9 mouse cellular contexts compared by ENCODE assay signal in the genomic region with DNA sequence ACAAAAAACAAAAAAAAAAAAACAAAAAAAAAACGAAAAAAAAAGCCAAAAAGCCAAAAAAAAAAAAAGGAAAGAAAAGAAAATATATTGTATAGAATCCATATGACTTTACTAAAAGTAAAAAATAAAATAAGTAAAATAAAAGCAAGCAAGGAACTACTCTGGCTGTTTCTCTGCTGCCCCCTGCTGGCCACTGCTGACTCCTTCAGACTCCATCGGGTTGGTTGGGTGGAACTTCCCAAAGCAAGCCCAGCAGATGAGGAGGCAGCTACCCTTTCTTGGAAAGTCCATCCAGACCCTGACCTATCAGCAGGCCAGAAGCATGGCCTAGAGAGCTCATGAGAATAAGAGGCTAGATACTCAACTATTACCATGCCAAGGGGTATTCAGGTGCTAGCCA. TPM values are rescaled to one million over a fixed set of nuclear protein-coding genes. Genes with fewer than 3 reads are reported as not detected.
DNase-seq lines count a peak whose midpoint lies in the region; ATAC-seq and TF ChIP-seq lines count a peak whose summit lies in the region.
"Had no signal": no experiment of that assay in that cellular context is flagged by ENCODE, and none has a peak within 500 bp of the region (broad histone marks: within the 10 kb centered on the region; RNA-seq: fewer than 3 reads in every experiment).

No protein-coding gene starts in this region.

- no peaks in the 10 kb centered on the region for H3K36me3 ChIP-seq in kidney, adult 2 months (ENCODE audit: control insufficient read depth, insufficient read depth, low read length)
- no peaks in the 10 kb centered on the region for H3K36me3 ChIP-seq in kidney, embryonic 16.5 days (ENCODE audit: insufficient read depth, low read length)
- no peaks in the 10 kb centered on the region for H3K36me3 ChIP-seq in hindbrain, embryonic 12.5 days
- H3K36me3 ChIP-seq in limb, embryonic 13.5 days, result no peaks in the 10 kb centered on the region

- no peak overlapping the region for H3K9ac ChIP-seq in kidney, embryonic 16.5 days (replicated peaks; ENCODE audit: low read length)
- H3K9ac ChIP-seq in hindbrain, embryonic 12.5 days, result no peak overlapping the region
- no peak overlapping the region for H3K9ac ChIP-seq in limb, embryonic 13.5 days

- WGBS in kidney, adult 2 months, result 2% methylated on average over 2 of the region's 2 CpGs
- 0% methylated on average over 2 of the region's 2 CpGs for whole genome bisulfite sequencing in kidney, embryonic 16.5 days
- 1% methylated on average over 2 of the region's 2 CpGs for WGBS in hindbrain, embryonic 12.5 days
- 1% methylated on average over 2 of the region's 2 CpGs for WGBS in limb, embryonic 13.5 days
- WGBS in olfactory bulb, adult 2 months, result 0% methylated on average over 2 of the region's 2 CpGs

- H3K27ac ChIP-seq in kidney, adult 2 months (ENCODE audit: insufficient read depth, low read depth, low read length), result no peak overlapping the region
- H3K27ac ChIP-seq in kidney, embryonic 16.5 days (ENCODE audit: low read length), result no peak overlapping the region
- H3K27ac ChIP-seq in hindbrain, embryonic 12.5 days, result no peak overlapping the region
- H3K27ac ChIP-seq in limb, embryonic 13.5 days, result no peak overlapping the region
- H3K27ac ChIP-seq in olfactory bulb, adult 2 months (ENCODE audit: insufficient read depth, low read depth, low read length), result no peak overlapping the region

- no peaks in the 10 kb centered on the region for H3K9me3 ChIP-seq in kidney, embryonic 16.5 days (ENCODE audit: low read length)
- H3K9me3 ChIP-seq in hindbrain, embryonic 12.5 days (replicated peaks), result no peaks in the 10 kb centered on the region
- no peaks in the 10 kb centered on the region for H3K9me3 ChIP-seq in limb, embryonic 13.5 days

- no peak for ATAC-seq in kidney, embryonic 16.5 days (ENCODE audit: low FRiP score, low TSS enrichment)
- ATAC-seq in hindbrain, embryonic 12.5 days (ENCODE audit: low FRiP score), result 0 out of 2 replicates have a peak, but pooled peaks have one; percentile 23
- ATAC-seq in limb, embryonic 13.5 days (ENCODE audit: low FRiP score, low read depth), result peak; percentile 38; the same call in 1 of the 2 replicates

- H3K4me2 ChIP-seq in kidney, embryonic 16.5 days (replicated peaks; ENCODE audit: low read depth, low read length), result no peak overlapping the region
- H3K4me2 ChIP-seq in hindbrain, embryonic 12.5 days (replicated peaks), result no peak overlapping the region
- no peak overlapping the region for H3K4me2 ChIP-seq in limb, embryonic 13.5 days (replicated peaks)

- peak; percentile 73 for DNase-seq in kidney, adult 2 months
- peak; percentile 36 for DNase-seq in T-cell, adult 2 months (ENCODE audit: low spot score)
- DNase-seq in cerebellum, postnatal 4 days (ENCODE audit: low spot score in 2 of 2), result peak; percentile 39 to 61
- DNase-seq in thymus, postnatal 25 days, result peak; percentile 63

- H3K4me3 ChIP-seq in kidney, adult 2 months (ENCODE audit: insufficient read depth, low read depth, low read length), result no peak overlapping the region
- H3K4me3 ChIP-seq in kidney, embryonic 16.5 days (ENCODE audit: low read length), result no peak overlapping the region
- no peak overlapping the region for H3K4me3 ChIP-seq in hindbrain, embryonic 12.5 days
- no peak overlapping the region for H3K4me3 ChIP-seq in limb, embryonic 13.5 days
- no peak overlapping the region for H3K4me3 ChIP-seq in olfactory bulb, adult 2 months (ENCODE audit: insufficient read depth, low read depth, low read length)
- H3K4me3 ChIP-seq: megakaryocyte, embryonic 14.5 days had no signal

- no peaks in the 10 kb centered on the region for H3K27me3 ChIP-seq in kidney, adult 2 months (replicated peaks; ENCODE audit: control insufficient read depth, insufficient read depth, low read length)
- H3K27me3 ChIP-seq in kidney, embryonic 16.5 days (ENCODE audit: insufficient read depth, low read length), result no peaks in the 10 kb centered on the region
- peaks cover 5% of the 10 kb centered on the region; the same call in 1 of the 2 replicates for H3K27me3 ChIP-seq in hindbrain, embryonic 12.5 days
- no peaks in the 10 kb centered on the region for H3K27me3 ChIP-seq in limb, embryonic 13.5 days

- no peaks in the 10 kb centered on the region for H3K4me1 ChIP-seq in kidney, adult 2 months (ENCODE audit: control insufficient read depth, insufficient read depth, low read length)
- H3K4me1 ChIP-seq in kidney, embryonic 16.5 days (ENCODE audit: insufficient read depth, low read length), result no peaks in the 10 kb centered on the region
- H3K4me1 ChIP-seq in hindbrain, embryonic 12.5 days, result no peaks in the 10 kb centered on the region
- H3K4me1 ChIP-seq in limb, embryonic 13.5 days, result no peaks in the 10 kb centered on the region
- H3K4me1 ChIP-seq in olfactory bulb, adult 2 months (ENCODE audit: control insufficient read depth, insufficient read depth, low read length), result no peaks in the 10 kb centered on the region

- peak; percentile 83 for TF ChIP-seq CTCF in kidney, adult 2 months (conservative IDR thresholded peaks at IDR 0.05; ENCODE audit: insufficient read depth, insufficient read length, low read depth, low read length)
- TF ChIP-seq CTCF in olfactory bulb, adult 2 months (IDR thresholded peaks at IDR 0.05; ENCODE audit: insufficient read depth, low read depth, low read length), result peak; percentile 60; the same call in 1 of the 2 replicates

- no peak for TF ChIP-seq POLR2A in kidney, adult 2 months (IDR thresholded peaks at IDR 0.05; ENCODE audit: low read depth, low read length)
- no peak for TF ChIP-seq POLR2A in olfactory bulb, adult 2 months (IDR thresholded peaks at IDR 0.05; ENCODE audit: insufficient read depth, low read depth, low read length)

RNA-seq across cellular contexts. Expression of gene Cpn2, which starts 4.6 kb away (rescaled TPM):
- 0.42 and 0.52 TPM in 2 replicates for polyA plus RNA-seq in kidney, adult 2 months (2012; rRNA removed)
- not detected in 2 replicates for polyA plus RNA-seq in kidney, embryonic 16.5 days (2015; fragmentation: Nextera tagmentation; extraction: Ambion mirVana)
- not detected in 2 replicates for polyA plus RNA-seq in hindbrain, embryonic 12.5 days (2016; fragmentation: Nextera tagmentation; extraction: Ambion mirVana)
- polyA plus RNA-seq in limb, embryonic 13.5 days (2015; fragmentation: Nextera tagmentation; extraction: Ambion mirVana), result not detected in 2 replicates
- not detected in 2 replicates for polyA plus RNA-seq in olfactory bulb, adult 2 months (2012; ENCODE audit: insufficient read depth, insufficient read length, low replicate concordance, missing spikeins)

RNA-seq across cellular contexts. Expression of gene Lrrc15, which starts 20.4 kb away (rescaled TPM):
- polyA plus RNA-seq in kidney, adult 2 months (2012; rRNA removed), result 0.01 TPM in 1 of 2 replicates, not detected in the other
- 1.6 and 1.7 TPM in 2 replicates for polyA plus RNA-seq in kidney, embryonic 16.5 days (2015; fragmentation: Nextera tagmentation; extraction: Ambion mirVana)
- 0.53 and 1.3 TPM in 2 replicates for polyA plus RNA-seq in hindbrain, embryonic 12.5 days (2016; fragmentation: Nextera tagmentation; extraction: Ambion mirVana)
- polyA plus RNA-seq in limb, embryonic 13.5 days (2015; fragmentation: Nextera tagmentation; extraction: Ambion mirVana), result 0.87 and 1.1 TPM in 2 replicates
- polyA plus RNA-seq in olfactory bulb, adult 2 months (2012; ENCODE audit: insufficient read depth, insufficient read length, low replicate concordance, missing spikeins), result not detected in 2 replicates

RNA-seq across cellular contexts. Expression of gene Gp5, which starts 47.9 kb away (rescaled TPM):
- polyA plus RNA-seq in kidney, adult 2 months (2012; rRNA removed), result 0.04 and 0.14 TPM in 2 replicates
- polyA plus RNA-seq in kidney, embryonic 16.5 days (2015; fragmentation: Nextera tagmentation; extraction: Ambion mirVana), result 0.41 and 0.58 TPM in 2 replicates
- polyA plus RNA-seq in hindbrain, embryonic 12.5 days (2016; fragmentation: Nextera tagmentation; extraction: Ambion mirVana), result 1.4 and 1.6 TPM in 2 replicates
- 0.76 and 1.3 TPM in 2 replicates for polyA plus RNA-seq in limb, embryonic 13.5 days (2015; fragmentation: Nextera tagmentation; extraction: Ambion mirVana)
- polyA plus RNA-seq in olfactory bulb, adult 2 months (2012; ENCODE audit: insufficient read depth, insufficient read length, low replicate concordance, missing spikeins), result not detected in 2 replicates
